Mouse (Mus musculus) induced T-regulatory cell, adult 2 months (primary cell): ENCODE results near the gene Gm20388.
A peak's percentile ranks its signal among the peaks of the same experiment; 100 is the strongest.

Source experiments
- DNase-seq: peaks from one replicate; pipeline ENCODE4 v3.0.0-alpha.2; 2012; ENCODE audit warnings: low read depth

The Gm20388 gene

GRCm38 (mm10) chr8:120685097-120685496 is 774.5 kb downstream of the Gm20388 start:
- DNase-seq, result no peak

GRCm38 (mm10) chr8:120685591-120685990 is 775.0 kb downstream of the Gm20388 start:
- no peak for DNase-seq

GRCm38 (mm10) chr8:120686051-120686450 is 775.4 kb downstream of the Gm20388 start:
- DNase-seq, result no peak

- no peak for DNase-seq
These were observed 775.9 kb downstream of the Gm20388 start for GRCm38 (mm10) chr8:120686576-120686975.

GRCm38 (mm10) chr8:120687786-120688185 is 777.1 kb downstream of the Gm20388 start:
- no peak for DNase-seq

- DNase-seq, result no peak
These were observed 777.9 kb downstream of the Gm20388 start for GRCm38 (mm10) chr8:120688511-120688910.

- DNase-seq, result no peak
These were observed 782.3 kb downstream of the Gm20388 start for GRCm38 (mm10) chr8:120692934-120693333.

GRCm38 (mm10) chr8:120693861-120694493 is 783.3 kb downstream of the Gm20388 start:
- DNase-seq, result peak; percentile 68

GRCm38 (mm10) chr8:120696401-120697153 is 785.9 kb downstream of the Gm20388 start:
- DNase-seq, result no peak

GRCm38 (mm10) chr8:120697154-120697978 is 786.7 kb downstream of the Gm20388 start:
- DNase-seq, result peak; percentile 50

GRCm38 (mm10) chr8:120697979-120698272 is 787.3 kb downstream of the Gm20388 start:
- DNase-seq, result peak; percentile 61

GRCm38 (mm10) chr8:120698426-120698825 is 787.8 kb downstream of the Gm20388 start:
- no peak for DNase-seq

- DNase-seq, result no peak
These were observed 788.4 kb downstream of the Gm20388 start for GRCm38 (mm10) chr8:120699079-120699478.

GRCm38 (mm10) chr8:120699565-120699964 is 788.9 kb downstream of the Gm20388 start:
- peak; percentile 66 for DNase-seq

GRCm38 (mm10) chr8:120700053-120700452 is 789.4 kb downstream of the Gm20388 start:
- DNase-seq, result peak; percentile 48

GRCm38 (mm10) chr8:120701758-120702465 is 791.3 kb downstream of the Gm20388 start:
- peak; percentile 94 for DNase-seq

- no peak for DNase-seq
These were observed 793.6 kb downstream of the Gm20388 start for GRCm38 (mm10) chr8:120704203-120704602.

GRCm38 (mm10) chr8:120705163-120705562 is 794.5 kb downstream of the Gm20388 start:
- DNase-seq, result no peak

- DNase-seq, result no peak
These were observed 795.6 kb downstream of the Gm20388 start for GRCm38 (mm10) chr8:120706193-120706592.

GRCm38 (mm10) chr8:120709176-120709575 is 798.5 kb downstream of the Gm20388 start:
- DNase-seq, result no peak

GRCm38 (mm10) chr8:120715200-120715599 is 804.6 kb downstream of the Gm20388 start:
- DNase-seq, result peak; percentile 75

GRCm38 (mm10) chr8:120715996-120716680 is 805.5 kb downstream of the Gm20388 start:
- peak; percentile 58 for DNase-seq
